Mouse (Mus musculus) heart, adult 2 months (tissue): ENCODE measurements around the gene AC134908.4.

ENCODE experiments used
- CTCF ChIP-seq: fragments of 200-600 bp; IDR thresholded peaks from 2 replicates; pipeline ENCODE4 v1.8.1; 2022; ENCODE audit warnings: antibody characterized with exemption, mild to moderate bottlenecking, moderate library complexity
- POLR2A ChIP-seq: fragments of 200-500 bp; IDR thresholded peaks from 2 replicates; pipeline ENCODE4 v1.6.1; 2011; ENCODE audit warnings: mild to moderate bottlenecking, low read depth, low read length, control low read depth; ENCODE audit not compliant: insufficient read depth

- TF ChIP-seq POLR2A = peak; percentile 25; the same call in 1 of the 2 replicates
- no peak for TF ChIP-seq CTCF
These were observed 2.8 kb downstream of the AC134908.4 start, which contains the start of gene Fam173a for GRCm38 (mm10) chr17:25792615-25793014.
